Mouse (Mus musculus): ENCODE measurements around the gene Naa16.

- TF ChIP-seq POLR2A (IDR thresholded peaks at IDR 0.05; ENCODE audit: low read depth, low read length) = no peak
- no peak for TF ChIP-seq CTCF (IDR thresholded peaks at IDR 0.05; ENCODE audit: extremely low read depth, insufficient read length, insufficient replicate concordance, low read depth, low read length)
Measured at GRCm38 (mm10) chr14:79294051-79294814, 96.3 kb downstream of the Naa16 start.
